In the genomic region with DNA sequence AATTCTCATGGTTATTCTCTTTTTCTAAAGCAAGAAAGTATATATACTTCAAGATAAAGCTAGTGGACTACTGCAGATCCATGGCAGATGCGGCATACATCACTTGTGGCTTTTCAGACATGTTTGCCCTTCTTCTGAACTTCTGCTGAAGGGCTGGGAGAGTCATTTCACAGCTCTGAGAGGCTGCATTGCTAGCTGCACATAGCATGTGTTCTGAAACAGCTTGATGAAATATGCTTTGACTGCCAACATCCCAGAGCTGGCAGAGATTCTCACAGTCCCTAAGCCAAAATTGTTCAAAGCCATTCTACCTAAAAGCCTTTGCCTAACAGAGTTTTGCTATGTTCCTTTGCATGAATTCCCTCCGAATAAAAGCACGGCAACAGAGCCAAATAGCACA, we compare ENCODE assay signal across 9 mouse cellular contexts.
A peak's percentile ranks its signal among the peaks of the same experiment; 100 is the strongest.
DNase-seq lines count a peak whose midpoint lies in the region; ATAC-seq and TF ChIP-seq lines count a peak whose summit lies in the region.
"Had no signal": no experiment of that assay in that cellular context is flagged by ENCODE, and none has a peak within 500 bp of the region (broad histone marks: within the 10 kb centered on the region; RNA-seq: fewer than 3 reads in every experiment).

No protein-coding gene starts in this region.

- TF ChIP-seq CTCF in heart, adult 2 months (IDR thresholded peaks at IDR 0.05): no peak
- no peak for TF ChIP-seq CTCF in forebrain, postnatal 0 days (IDR thresholded peaks at IDR 0.05; ENCODE audit: low read depth)
- TF ChIP-seq CTCF in liver, postnatal 0 days (IDR thresholded peaks at IDR 0.05; ENCODE audit: low read depth): no peak

- H3K4me1 ChIP-seq in heart, adult 2 months (ENCODE audit: control insufficient read depth, insufficient read depth, low read length): no peaks in the 10 kb centered on the region; the same call in 1 of the 2 replicates
- no peaks in the 10 kb centered on the region for H3K4me1 ChIP-seq in heart, embryonic 11.5 days (ENCODE audit: control insufficient read depth, insufficient read depth, low read length)
- no peaks in the 10 kb centered on the region for H3K4me1 ChIP-seq in forebrain, postnatal 0 days (ENCODE audit: insufficient read depth)
- H3K4me1 ChIP-seq in liver, postnatal 0 days (ENCODE audit: insufficient read depth): no peaks in the 10 kb centered on the region

- H3K36me3 ChIP-seq in heart, adult 2 months (ENCODE audit: control insufficient read depth, insufficient read depth, low read length): no peaks in the 10 kb centered on the region
- no peaks in the 10 kb centered on the region for H3K36me3 ChIP-seq in heart, embryonic 11.5 days (ENCODE audit: control insufficient read depth, insufficient read depth, low read length)
- H3K36me3 ChIP-seq in forebrain, postnatal 0 days (ENCODE audit: insufficient read depth): no peaks in the 10 kb centered on the region
- H3K36me3 ChIP-seq in liver, postnatal 0 days (replicated peaks; ENCODE audit: insufficient read depth, low read length): no peaks in the 10 kb centered on the region

- no peak overlapping the region for H3K9ac ChIP-seq in heart, adult 2 months (ENCODE audit: low read depth, low read length)
- no peak overlapping the region for H3K9ac ChIP-seq in heart, embryonic 11.5 days (ENCODE audit: low read depth, low read length)
- no peak overlapping the region for H3K9ac ChIP-seq in forebrain, postnatal 0 days
- no peak overlapping the region for H3K9ac ChIP-seq in liver, postnatal 0 days (replicated peaks)

- no peaks in the 10 kb centered on the region for H3K27me3 ChIP-seq in heart, adult 2 months (ENCODE audit: control insufficient read depth, insufficient read depth, low read length)
- H3K27me3 ChIP-seq in heart, embryonic 11.5 days (ENCODE audit: control insufficient read depth, insufficient read depth, low read length): no peaks in the 10 kb centered on the region
- no peaks in the 10 kb centered on the region for H3K27me3 ChIP-seq in forebrain, postnatal 0 days (ENCODE audit: insufficient read depth, low read length)
- H3K27me3 ChIP-seq in liver, postnatal 0 days (ENCODE audit: insufficient read depth, low read length): no peaks in the 10 kb centered on the region
- H3K27me3 ChIP-seq: CH12.LX had no signal

- peak; percentile 32 to 47 for DNase-seq in heart, adult 2 months
- DNase-seq in adrenal gland, adult 8-10 months: peak; percentile 25
- DNase-seq in forebrain, postnatal 0 days: peak; percentile 93
- peak; percentile 79 to 81 for DNase-seq in layer of hippocampus, adult 8-10 months (ENCODE audit: low spot score in 2 of 2)
- DNase-seq in lung, postnatal 10 days: peak; percentile 68
- no peak for DNase-seq in liver, postnatal 0 days

- TF ChIP-seq POLR2A in heart, adult 2 months (IDR thresholded peaks at IDR 0.05; ENCODE audit: insufficient read depth, low read depth, low read length): no peak

- 61% methylated on average over 3 of the region's 3 CpGs for WGBS in heart, adult 2 months
- WGBS in heart, embryonic 11.5 days (ENCODE audit: insufficient replicate concordance): 86% methylated on average over 3 of the region's 3 CpGs
- WGBS in forebrain, postnatal 0 days: 40% methylated on average over 3 of the region's 3 CpGs
- WGBS in liver, postnatal 0 days (ENCODE audit: insufficient replicate concordance): 87% methylated on average over 3 of the region's 3 CpGs

- H3K4me3 ChIP-seq in heart, adult 2 months: no peak overlapping the region
- H3K4me3 ChIP-seq in heart, embryonic 11.5 days (ENCODE audit: low read depth, low read length): no peak overlapping the region
- H3K4me3 ChIP-seq in forebrain, postnatal 0 days (ENCODE audit: low read depth, low read length): no peak overlapping the region
- H3K4me3 ChIP-seq in liver, postnatal 0 days (ENCODE audit: low read depth, low read length): no peak overlapping the region

- no peak overlapping the region for H3K27ac ChIP-seq in heart, adult 2 months
- no peak overlapping the region for H3K27ac ChIP-seq in heart, embryonic 11.5 days (ENCODE audit: low read depth, low read length)
- no peak overlapping the region for H3K27ac ChIP-seq in forebrain, postnatal 0 days (ENCODE audit: low read depth, low read length)
- no peak overlapping the region for H3K27ac ChIP-seq in liver, postnatal 0 days (ENCODE audit: low read depth)

- no peaks in the 10 kb centered on the region for H3K79me2 ChIP-seq in heart, adult 2 months (replicated peaks; ENCODE audit: control insufficient read depth, insufficient read depth, low read length)

- TF ChIP-seq EP300 in heart, adult 2 months (IDR thresholded peaks at IDR 0.05; ENCODE audit: insufficient read depth, low read depth, low read length): no peak
- TF ChIP-seq EP300 in liver, postnatal 0 days (IDR thresholded peaks at IDR 0.05; ENCODE audit: low read depth): no peak

- intact Hi-C loops in heart, adult 2 months (cut with DNase I): no loop called here

- H3K4me2 ChIP-seq in heart, embryonic 11.5 days: no peak overlapping the region
- H3K4me2 ChIP-seq in forebrain, postnatal 0 days (ENCODE audit: low read depth): no peak overlapping the region
- H3K4me2 ChIP-seq in liver, postnatal 0 days (ENCODE audit: low read depth, low read length): no peak overlapping the region

- no peaks in the 10 kb centered on the region for H3K9me3 ChIP-seq in heart, embryonic 11.5 days (replicated peaks; ENCODE audit: control insufficient read depth, low read length)
- H3K9me3 ChIP-seq in forebrain, postnatal 0 days (ENCODE audit: low read length): no peaks in the 10 kb centered on the region
- H3K9me3 ChIP-seq in liver, postnatal 0 days (ENCODE audit: low read length): no peaks in the 10 kb centered on the region

- no peak for ATAC-seq in heart, embryonic 11.5 days (replicated peaks; ENCODE audit: insufficient number of reproducible peaks, low FRiP score, low TSS enrichment)
- ATAC-seq in forebrain, postnatal 0 days: peak; percentile 94
- ATAC-seq in megakaryocyte, adult 5-6 weeks (ENCODE audit: poor library complexity, severe bottlenecking): no peak
- no peak for ATAC-seq in liver, postnatal 0 days
